Mouse (Mus musculus) lung, postnatal 0 days (tissue): ENCODE measurements around the gene Ppil1. TPM values are rescaled to one million over a fixed set of nuclear protein-coding genes. Genes with fewer than 3 reads are reported as not detected.
"Not testable (repeated sequence)": the region's sequence is repeated elsewhere in the genome, so short reads cannot be mapped to it uniquely, and the experiment has no call there.

Source experiments
- ATAC-seq: fragments of 200-750 bp; cut with Nextera tagmentation; 2 replicates; pipeline ENCODE4 v1.8.0; 2017; ENCODE audit warnings: moderate library complexity
- DNase-seq: peaks from one replicate; pipeline ENCODE4 v3.0.0-alpha.2; 2016; ENCODE audit warnings: low spot score
- H3K27ac ChIP-seq: fragments of 300-500 bp; sonication (generic); 2 replicates; pipeline ENCODE4 v1.5.1; 2014; ENCODE audit warnings: antibody characterized with exemption, mild to moderate bottlenecking, low read length, mixed read lengths
- H3K27me3 ChIP-seq: fragments of 300-500 bp; sonication (generic); replicated peaks from 2 replicates; pipeline ENCODE4 v1.6.1; 2014; ENCODE audit warnings: low read length, mixed read lengths; ENCODE audit not compliant: insufficient read depth
- H3K36me3 ChIP-seq: fragments of 300-500 bp; sonication (generic); 2 replicates; pipeline ENCODE4 v1.6.1; 2014; ENCODE audit warnings: low read length, mixed read lengths; ENCODE audit not compliant: insufficient read depth
- H3K4me1 ChIP-seq: fragments of 300-500 bp; sonication (generic); 2 replicates; pipeline ENCODE4 v1.6.1; 2014; ENCODE audit warnings: antibody characterized with exemption, low read depth, low read length, mixed read lengths; ENCODE audit not compliant: insufficient read depth
- H3K4me2 ChIP-seq: fragments of 300-500 bp; sonication (generic); replicated peaks from 2 replicates; pipeline ENCODE4 v1.6.1; 2014; ENCODE audit warnings: low read depth, mild to moderate bottlenecking, low read length, moderate library complexity, mixed read lengths
- H3K4me3 ChIP-seq: fragments of 300-500 bp; sonication (generic); 2 replicates; pipeline ENCODE4 v1.5.1; 2014; ENCODE audit warnings: low read depth, low read length
- H3K9ac ChIP-seq: fragments of 300-500 bp; sonication (generic); replicated peaks from 2 replicates; pipeline ENCODE4 v1.6.1; 2014; ENCODE audit warnings: low read depth, mild to moderate bottlenecking
- H3K9me3 ChIP-seq: fragments of 300-500 bp; sonication (generic); 2 replicates; pipeline ENCODE4 v1.6.1; 2016; ENCODE audit warnings: low read length, mixed read lengths
- CTCF ChIP-seq: IDR thresholded peaks from 2 replicates; pipeline ENCODE4 v1.5.1; 2016; ENCODE audit warnings: antibody characterized with exemption, mild to moderate bottlenecking
- EP300 ChIP-seq: IDR thresholded peaks from 2 replicates; pipeline ENCODE4 v1.6.1; 2016; ENCODE audit warnings: antibody characterized with exemption, mild to moderate bottlenecking, control low read depth
- WGBS: fragments of 180-500 bp; shearing (Covaris S2); extraction: QIAGEN DNeasy Blood & Tissue Kit; methylation state at CpG from one replicate; pipeline ENCODE4 v1.1.7; 2014; 5-methylcytosine and 5-hydroxymethylcytosine counted together
- polyA plus RNA-seq: library from polyadenylated mRNA; unstranded; fragments of >200 nt; fragmentation: Nextera tagmentation; extraction: Ambion mirVana; gene quantifications from 2 replicates; pipeline ENCODE4 v1.2.1, GENCODE M21; 2015

The Ppil1 gene
- polyA plus RNA-seq, 1 experiment from 2014 or later = 44.5 TPM

DNA sequence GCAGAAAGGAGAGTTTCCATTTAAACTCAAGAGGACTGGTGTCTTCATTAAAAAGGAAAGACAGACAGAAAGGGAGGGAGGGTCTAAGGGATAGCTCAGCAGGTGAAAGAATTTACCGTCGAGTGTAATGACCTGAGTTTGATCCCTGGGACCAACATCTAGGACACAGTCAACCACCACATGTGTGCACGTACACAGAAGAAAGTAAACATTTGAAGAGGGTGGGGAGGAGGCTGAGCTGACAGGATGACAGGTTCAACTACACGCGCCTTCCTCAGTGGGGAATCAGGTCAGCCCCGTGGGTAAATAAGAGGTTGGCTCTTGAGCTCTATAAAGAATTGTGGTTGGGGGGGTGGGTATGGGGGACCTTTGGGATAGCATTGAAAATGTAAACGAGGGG is 9.2 kb upstream of the Ppil1 start:
- no peaks in the 10 kb centered on the region for H3K36me3 ChIP-seq
- DNase-seq (no peak), ATAC-seq (no peak)
- no peaks in the 10 kb centered on the region for H3K4me1 ChIP-seq
- no peak overlapping the region for H3K27ac ChIP-seq
- H3K4me3 ChIP-seq = no peak overlapping the region
- no peaks in the 10 kb centered on the region for H3K27me3 ChIP-seq
- TF ChIP-seq CTCF (no peak), EP300 (no peak)
- H3K4me2 ChIP-seq = no peak overlapping the region
- H3K9me3 ChIP-seq = no peaks in the 10 kb centered on the region
- no peak overlapping the region for H3K9ac ChIP-seq
- 48% methylated on average over 7 of the region's 7 CpGs for WGBS

DNA sequence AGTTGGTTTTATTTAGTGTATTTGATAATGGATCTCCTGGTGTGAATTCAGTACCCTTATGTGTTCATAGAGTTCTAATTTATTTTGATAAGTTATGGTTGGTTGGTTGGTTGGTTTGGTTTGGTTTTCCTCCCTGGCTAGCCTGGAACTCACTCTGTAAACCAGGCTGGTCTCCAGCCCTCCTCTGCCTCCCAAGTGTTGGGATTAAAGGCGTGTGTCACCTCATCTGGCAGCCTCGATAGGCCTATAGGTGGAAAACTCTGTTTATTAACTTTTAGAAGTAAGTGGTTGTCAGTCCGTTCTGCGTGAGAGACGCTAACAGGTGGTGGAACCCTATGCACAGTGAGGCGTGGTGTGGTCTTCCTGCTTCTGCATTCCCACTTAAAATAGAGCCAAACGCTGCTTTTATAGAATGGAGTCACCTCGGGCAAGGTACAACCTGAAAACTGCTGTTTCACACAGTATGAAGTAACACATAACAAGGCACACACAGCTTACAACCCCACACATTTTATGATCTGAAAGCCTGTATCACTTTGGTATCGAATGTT is 6.2 kb upstream of the Ppil1 start:
- no peaks in the 10 kb centered on the region for H3K9me3 ChIP-seq
- H3K4me2 ChIP-seq = no peak overlapping the region
- TF ChIP-seq EP300 = no peak
- no peak for TF ChIP-seq CTCF
- DNase-seq (no peak), ATAC-seq (no peak)
- H3K27me3 ChIP-seq = no peaks in the 10 kb centered on the region
- no peak overlapping the region for H3K4me3 ChIP-seq
- H3K4me1 ChIP-seq = no peaks in the 10 kb centered on the region
- H3K36me3 ChIP-seq = no peaks in the 10 kb centered on the region
- WGBS = 81% methylated on average over 9 of the region's 9 CpGs
- H3K9ac ChIP-seq = no peak overlapping the region
- no peak overlapping the region for H3K27ac ChIP-seq

DNA sequence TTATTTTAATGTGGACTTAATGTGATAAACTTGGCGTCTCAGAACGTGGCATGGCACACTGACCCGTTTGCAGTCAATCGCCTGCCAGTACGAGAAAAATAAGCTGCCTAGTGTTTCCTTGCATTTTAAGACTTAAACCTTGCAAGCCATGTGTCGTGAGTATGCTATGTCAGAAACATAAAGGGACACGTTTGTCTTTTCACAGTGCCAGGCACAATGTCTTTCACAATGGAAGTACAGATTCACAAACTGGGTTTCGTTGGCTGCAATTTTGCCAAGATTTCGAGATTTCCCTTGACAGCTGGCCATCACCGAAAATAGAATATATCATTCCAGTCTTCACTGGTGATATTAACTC is 5.3 kb upstream of the Ppil1 start:
- H3K4me3 ChIP-seq = peak overlapping the region; percentile 76
- peak overlapping the region; percentile 69 for H3K4me2 ChIP-seq
- TF ChIP-seq EP300 = no peak
- no peak for TF ChIP-seq CTCF
- DNase-seq (no peak), ATAC-seq (no peak)
- H3K9me3 ChIP-seq = no peaks in the 10 kb centered on the region
- no peaks in the 10 kb centered on the region for H3K27me3 ChIP-seq
- peaks cover 3% of the 10 kb centered on the region; the same call in 1 of the 2 replicates for H3K4me1 ChIP-seq
- peak overlapping the region; percentile 92 for H3K9ac ChIP-seq
- no peaks in the 10 kb centered on the region for H3K36me3 ChIP-seq
- 13% methylated on average over 10 of the region's 10 CpGs for WGBS
- H3K27ac ChIP-seq = peak overlapping the region; percentile 95

DNA sequence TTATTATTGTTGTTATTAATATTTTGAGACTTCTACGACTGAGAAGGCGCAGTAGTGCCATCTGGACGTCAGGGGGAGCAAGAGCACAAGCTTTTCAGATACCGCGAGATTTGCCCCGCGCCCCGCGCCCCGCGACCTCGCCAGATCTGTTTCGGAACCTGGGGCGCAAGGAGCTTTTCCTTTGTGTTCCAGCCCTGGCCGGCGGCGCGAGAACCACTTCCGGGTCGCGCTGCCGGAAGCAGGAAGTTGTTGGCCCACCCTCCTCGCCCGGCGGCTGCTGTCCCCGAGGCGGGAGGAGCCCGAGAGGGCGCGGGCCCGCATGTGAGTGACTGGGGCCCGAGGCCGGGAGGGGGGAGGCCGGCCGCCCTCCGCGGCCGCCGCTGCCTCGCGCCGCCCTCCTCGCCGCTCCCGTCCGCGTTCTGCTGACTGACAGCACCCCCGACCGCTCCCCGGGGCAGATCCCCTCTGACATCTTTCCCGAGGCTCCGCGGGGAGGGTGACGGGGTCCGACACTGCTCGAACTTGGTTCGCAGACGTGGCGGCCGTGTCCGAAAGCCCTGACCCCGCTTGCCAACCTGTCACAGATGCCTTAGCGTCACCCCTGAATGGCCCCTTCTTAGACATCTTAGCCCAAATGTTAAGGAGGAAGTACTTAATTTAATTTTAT is 4.8 kb upstream of the Ppil1 start, which contains the start of gene BC004004:
Gene BC004004, plus strand, starts transcription at position 107 of the 667 bp plus-strand sequence.
- peak within 1 kb of the TSS; percentile 95 for H3K27ac ChIP-seq
- H3K4me2 ChIP-seq = peak within 1 kb of the TSS; percentile 69
- H3K4me3 ChIP-seq = peak within 1 kb of the TSS; percentile 76
- no peaks in the 10 kb centered on the region for H3K9me3 ChIP-seq
- H3K4me1 ChIP-seq = peaks cover 4% of the 10 kb centered on the region; the same call in 1 of the 2 replicates
- 0% methylated on average over 52 of the region's 63 CpGs for WGBS
- TF ChIP-seq CTCF = peak; percentile 72
- TF ChIP-seq EP300 = peak; percentile 76
- H3K9ac ChIP-seq = peak within 1 kb of the TSS; percentile 92
- peak; percentile 99 for DNase-seq
- peak; percentile 95 for ATAC-seq
- H3K27me3 ChIP-seq = no peaks in the 10 kb centered on the region
- no peaks in the 10 kb centered on the region for H3K36me3 ChIP-seq

DNA sequence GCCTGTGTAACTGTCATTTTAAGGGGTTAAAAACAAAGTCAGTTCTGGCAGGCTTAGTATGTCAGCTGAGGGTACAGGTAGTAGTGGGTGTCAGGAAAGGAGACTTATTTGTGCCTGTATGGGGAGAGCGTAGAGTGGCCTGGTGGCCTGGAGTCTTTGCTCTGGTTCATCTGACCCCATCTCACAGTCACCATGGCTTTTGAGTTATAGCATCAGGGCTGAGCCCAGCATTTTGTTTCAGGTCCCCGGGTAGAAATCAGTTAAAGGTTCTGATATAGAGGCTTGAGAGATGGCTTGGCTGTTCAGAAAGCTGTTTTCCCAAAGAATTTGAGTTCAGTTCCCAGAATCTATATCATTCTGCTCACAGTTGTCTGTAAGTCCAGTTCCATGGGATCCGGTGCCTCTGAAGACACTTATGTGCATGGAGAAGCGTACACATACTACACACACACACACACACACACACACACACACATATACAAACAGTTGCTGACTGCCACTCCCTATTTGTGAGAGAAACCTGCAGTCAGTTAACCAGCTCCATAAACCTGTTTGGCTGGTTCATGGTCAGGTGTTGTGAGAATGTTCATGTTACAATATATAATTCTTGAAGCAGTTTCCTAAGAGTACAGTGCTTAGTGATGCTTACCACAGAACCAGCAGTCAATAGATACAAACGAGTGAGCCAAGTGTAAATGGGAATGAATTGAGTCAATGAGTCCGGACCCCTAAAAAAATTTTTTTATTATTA is 4.1 kb upstream of the Ppil1 start:
- TF ChIP-seq EP300 = no peak
- Histone ChIP-seq H3K9me3 (no peaks in the 10 kb centered on the region), H3K36me3 (no peaks in the 10 kb centered on the region), H3K4me1 (peaks cover 4% of the 10 kb centered on the region; the same call in 1 of the 2 replicates), H3K4me3 (peak overlapping the region; percentile 76), H3K9ac (no peak overlapping the region), H3K27ac (peak overlapping the region; percentile 95), H3K27me3 (no peaks in the 10 kb centered on the region), H3K4me2 (peak overlapping the region; percentile 69)
- peak; percentile 69 for ATAC-seq
- peak; percentile 85 for DNase-seq
- WGBS = 47% methylated on average over 6 of the region's 6 CpGs

DNA sequence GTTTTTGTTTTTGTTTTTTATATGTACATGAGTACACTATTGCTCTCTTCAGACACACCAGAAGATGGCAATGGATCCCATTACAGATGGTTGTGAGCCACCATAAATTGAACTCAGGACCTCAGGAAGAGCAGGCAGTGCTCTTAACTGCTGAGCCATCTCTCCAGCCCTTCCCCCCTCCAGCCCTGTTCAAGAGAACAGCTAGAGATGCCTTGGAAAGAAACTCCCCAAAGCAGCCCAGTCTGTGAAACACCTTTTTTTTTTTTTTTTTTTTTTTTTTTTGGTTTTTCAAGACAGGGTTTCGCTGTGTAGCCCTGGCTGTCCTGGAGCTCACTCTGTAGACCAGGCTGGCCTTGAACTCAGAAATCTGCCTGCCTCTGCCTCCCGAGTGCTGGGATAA is 3.1 kb upstream of the Ppil1 start:
- not testable (repeated sequence) for ATAC-seq, H3K9me3 ChIP-seq, DNase-seq, H3K36me3 ChIP-seq, H3K4me3 ChIP-seq, H3K4me2 ChIP-seq, H3K9ac ChIP-seq, H3K27ac ChIP-seq, H3K4me1 ChIP-seq, H3K27me3 ChIP-seq
- WGBS = 79% methylated on average over 2 of the region's 2 CpGs
